Mouse (Mus musculus): ENCODE data around the gene Kcnd3. TPM values are rescaled to one million over a fixed set of nuclear protein-coding genes. Genes with fewer than 3 reads are reported as not detected.
A peak's percentile ranks its signal among the peaks of the same experiment; 100 is the strongest.

Gene Kcnd3
- polyA plus RNA-seq, 1 experiment: 10.4 TPM

GRCm38 (mm10) chr3:105590056-105590672, 138.0 kb downstream of the Kcnd3 start:
- DNase-seq (ENCODE audit: low spot score): no peak

GRCm38 (mm10) chr3:105591766-105592165, 139.6 kb downstream of the Kcnd3 start:
- DNase-seq (ENCODE audit: low spot score): no peak

DNA sequence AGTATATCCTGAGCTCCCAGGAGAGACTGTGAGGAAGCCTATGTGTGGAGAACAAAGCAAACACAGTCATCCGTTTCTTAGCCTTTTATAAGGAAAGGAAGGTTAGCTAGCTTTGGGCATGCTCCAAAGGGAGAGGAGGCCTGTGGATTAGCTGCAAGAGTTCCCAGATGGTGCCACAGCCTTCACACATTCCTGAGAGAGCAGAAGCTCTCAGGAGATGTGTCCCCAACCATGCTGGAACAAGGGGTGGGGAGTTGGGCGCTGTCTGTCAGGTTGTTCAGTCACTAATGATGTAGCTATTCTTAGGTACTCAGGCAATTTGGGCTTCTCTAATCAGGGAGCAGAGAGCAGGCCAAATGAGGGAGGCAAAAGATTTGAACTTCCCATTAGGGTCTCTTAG, 140.1 kb downstream of the Kcnd3 start:
- DNase-seq (ENCODE audit: low spot score): no peak

DNA sequence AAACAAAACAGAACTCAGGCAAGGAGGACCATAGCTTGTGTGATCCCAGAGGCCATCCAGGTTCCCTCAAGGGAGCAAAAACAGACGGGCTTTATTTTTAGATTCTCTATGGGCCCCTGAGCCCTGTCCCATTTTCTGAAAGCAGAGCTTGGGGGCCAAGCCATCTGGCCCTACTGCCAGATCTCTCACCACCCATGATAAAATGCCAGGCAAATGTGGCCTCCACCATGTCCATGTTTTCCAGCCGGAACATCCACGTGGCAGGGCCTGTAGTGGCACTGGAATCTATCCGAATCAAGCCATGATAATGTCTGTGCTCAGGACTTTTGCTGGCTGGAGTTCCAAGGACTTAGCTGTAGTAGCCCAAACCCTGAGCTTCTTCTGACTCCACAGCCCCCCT, 148.4 kb downstream of the Kcnd3 start:
- no peak for DNase-seq (ENCODE audit: low spot score)

DNA sequence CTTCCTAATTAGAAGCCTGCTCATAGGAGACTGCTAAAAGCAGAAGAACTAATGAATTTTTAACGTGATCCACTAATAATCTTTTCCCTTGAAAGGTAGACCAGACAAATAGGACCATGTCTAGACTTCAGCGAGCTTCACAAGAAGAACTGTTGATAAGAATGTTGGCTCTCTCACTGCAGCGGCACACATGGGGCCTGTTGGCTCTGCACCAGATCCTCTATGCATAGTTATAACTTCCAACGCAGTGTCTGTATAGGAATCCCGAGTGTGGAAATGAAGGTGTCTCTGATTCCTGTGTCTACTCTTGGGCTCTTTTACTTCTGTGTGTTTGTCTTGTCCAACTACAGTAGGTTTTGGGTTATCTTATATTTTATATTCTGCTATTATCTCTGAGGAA, 150.8 kb downstream of the Kcnd3 start:
- no peak for DNase-seq (ENCODE audit: low spot score)

DNA sequence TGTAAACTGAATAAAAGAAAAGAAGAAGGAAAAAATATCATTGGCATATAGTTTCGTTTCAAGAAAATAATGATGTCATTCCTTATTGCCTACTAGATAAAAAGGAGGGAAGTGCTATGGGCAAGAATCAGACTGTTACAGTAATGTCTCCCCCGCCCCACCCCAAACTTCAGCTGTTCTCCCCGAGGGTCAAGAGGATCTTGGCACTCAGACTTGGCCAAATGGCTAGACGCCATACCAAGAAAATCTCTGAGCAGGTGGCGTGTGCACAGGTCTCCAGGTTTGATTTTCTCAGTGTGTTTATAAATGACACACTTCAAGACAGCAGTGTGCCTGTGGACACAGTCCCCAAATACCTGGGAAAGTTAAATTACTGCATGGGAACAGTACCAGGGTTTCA, 153.6 kb downstream of the Kcnd3 start:
- no peak for DNase-seq (ENCODE audit: low spot score)

GRCm38 (mm10) chr3:105608857-105609256, 156.7 kb downstream of the Kcnd3 start:
- DNase-seq (ENCODE audit: low spot score): no peak

DNA sequence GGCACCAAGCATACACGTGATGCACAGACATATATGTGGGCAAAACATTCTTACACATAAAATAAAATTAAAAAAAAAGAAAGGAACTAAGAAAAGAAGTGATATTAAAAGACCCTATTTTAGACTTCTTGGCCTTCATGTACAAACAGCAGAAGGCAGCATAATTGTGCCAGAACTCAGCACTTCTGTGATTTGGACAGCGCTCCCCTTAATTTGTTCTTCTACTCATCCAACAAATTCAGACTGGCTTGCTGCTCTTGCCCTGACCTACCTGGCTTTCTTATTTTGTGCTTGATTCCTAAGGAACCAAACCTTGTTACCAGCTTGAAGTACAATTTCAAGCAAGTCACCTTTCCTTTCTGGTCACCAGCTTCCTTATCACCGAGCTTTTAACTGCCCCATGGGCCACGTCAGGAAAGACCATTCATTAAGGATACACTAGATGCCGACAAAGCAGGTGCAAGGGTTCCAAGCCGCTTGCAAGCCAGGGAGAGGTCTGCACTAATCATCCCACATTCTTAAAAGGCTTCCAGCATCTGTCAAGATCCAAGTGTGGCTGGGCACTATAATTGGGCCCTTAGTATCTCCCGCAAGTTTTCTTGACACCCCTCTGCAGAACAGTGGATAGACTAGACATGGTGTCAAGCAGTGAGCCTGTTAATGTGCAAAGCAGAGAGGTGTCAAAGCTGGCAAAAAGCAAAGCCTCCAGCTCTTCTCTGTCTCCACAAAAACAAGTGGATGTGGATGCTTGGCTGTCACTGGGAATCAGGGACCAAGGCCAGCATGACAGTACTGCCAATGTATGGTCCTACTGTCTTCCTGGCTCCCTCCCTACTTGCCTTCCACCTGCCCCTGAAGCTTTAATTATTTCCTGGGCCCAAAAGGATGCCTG, 159.6 kb downstream of the Kcnd3 start:
- peak; percentile 11 for DNase-seq (ENCODE audit: low spot score)

DNA sequence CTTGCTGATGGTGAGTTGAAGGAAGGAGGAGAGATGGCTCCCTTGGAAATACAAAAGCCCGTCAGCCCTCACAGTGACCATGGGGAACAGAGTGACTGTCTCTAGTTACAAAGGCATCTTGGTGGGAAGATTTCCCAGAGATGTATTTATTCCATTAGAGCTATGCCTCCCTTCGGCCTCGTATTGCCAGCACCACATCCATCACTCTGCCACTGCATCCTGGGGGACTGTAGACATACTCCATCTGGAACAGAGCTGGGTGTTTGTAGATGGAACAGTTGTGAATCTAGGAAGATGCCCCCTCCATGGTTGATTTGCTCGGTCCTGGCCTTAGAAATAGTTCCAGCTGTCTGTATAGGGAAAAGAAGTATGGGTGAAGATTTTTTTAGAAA, 160.3 kb downstream of the Kcnd3 start:
- no peak for DNase-seq (ENCODE audit: low spot score)

DNA sequence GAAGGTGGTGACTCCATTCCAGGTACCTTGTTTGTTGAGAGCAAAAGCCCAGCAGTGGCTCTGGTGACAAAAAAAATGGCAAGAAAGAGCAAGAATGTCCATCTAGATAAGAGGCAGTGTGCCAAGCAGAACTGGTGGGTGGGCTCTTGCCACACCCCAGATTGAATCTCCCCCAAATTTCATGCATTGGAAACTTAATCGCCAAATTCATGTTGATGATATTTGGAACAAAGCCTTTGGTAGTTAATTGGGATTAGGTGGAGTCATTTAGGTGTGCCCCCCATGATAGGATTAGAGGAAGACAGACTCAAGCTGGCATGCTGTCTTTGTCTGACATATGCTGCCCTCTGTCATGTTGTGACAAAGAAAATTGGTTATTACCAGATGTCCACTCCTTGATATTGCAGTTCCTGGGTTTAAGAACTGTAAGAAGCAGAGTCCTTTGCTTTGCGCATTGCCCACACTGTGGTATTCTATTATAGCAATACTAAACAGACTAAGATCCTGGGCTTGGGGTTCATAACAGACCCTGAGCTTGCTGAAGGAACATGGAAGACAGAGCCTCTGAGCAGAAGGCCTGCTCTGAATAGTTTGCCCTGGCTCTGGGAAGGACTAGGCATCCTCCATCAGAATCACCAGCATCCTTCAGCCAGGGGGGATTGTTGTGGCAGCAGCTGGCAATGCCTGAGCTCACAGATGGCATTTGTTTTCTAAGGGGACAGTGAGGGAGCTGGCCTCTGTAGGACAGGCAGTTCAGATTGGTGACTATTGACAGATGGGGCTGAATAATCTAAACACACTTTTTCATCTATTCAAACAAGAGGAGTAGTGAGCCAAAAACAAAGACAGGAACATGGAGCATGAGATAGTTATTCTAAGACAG, 165.0 kb downstream of the Kcnd3 start:
- DNase-seq (ENCODE audit: low spot score): no peak

DNA sequence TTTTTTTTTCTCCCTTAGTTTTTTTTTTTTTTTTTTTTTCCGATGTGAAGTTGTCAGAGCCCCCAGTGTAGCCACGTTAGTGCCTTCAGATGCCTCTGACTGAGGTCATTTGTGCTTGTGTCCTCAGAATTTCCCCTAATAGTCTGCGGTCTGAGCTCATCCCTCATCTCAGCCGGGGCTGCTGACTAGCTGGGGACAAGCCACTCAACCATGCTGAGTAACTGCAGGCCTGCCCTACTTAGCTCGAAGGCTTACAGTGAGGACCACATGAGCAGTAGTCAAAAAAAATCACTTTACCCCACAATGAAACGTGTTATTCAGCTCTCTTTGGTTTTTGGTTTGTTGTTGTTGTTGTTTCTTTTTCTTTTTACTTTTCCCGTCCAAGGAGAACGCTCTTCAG, 169.0 kb downstream of the Kcnd3 start:
- no peak for DNase-seq (ENCODE audit: low spot score)

DNA sequence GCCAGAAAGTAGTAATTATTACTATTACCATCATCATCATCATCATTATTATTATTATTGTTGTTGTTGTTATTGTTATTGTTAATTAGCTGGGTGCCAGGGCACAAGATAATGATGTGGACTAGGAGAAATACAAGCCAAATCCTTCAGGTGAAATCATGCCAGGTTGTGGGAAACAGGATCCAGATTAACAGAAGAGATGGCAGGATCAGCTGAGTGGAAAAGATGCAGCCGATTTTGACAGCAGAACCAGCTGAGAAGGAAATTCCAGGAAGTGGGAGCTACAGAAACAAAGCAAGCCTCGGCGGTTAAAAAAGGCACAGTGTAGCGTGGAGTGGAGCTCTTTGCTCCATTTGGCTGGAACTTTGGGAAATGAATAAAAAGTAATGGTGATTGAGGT, 171.0 kb downstream of the Kcnd3 start:
- no peak for DNase-seq (ENCODE audit: low spot score)

DNA sequence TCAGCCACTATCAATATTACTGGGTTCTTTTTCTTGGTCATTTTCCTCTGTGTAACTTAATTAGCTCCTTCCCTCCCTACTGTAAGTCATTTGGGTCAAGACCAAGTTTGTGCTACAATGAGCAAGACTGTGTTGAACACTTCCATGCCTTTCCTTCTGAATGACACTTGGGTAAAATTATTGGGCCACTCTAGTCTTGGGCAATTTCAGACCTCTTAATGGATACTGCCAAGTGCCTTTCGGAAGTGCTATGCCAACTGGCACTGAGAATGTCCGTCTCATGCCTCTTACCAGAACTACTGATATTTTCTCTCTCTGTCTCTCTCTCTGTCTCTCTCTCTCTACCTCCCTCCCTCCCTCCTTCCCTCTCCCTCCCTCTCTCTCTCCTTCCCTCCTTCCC, 173.8 kb downstream of the Kcnd3 start:
- DNase-seq (ENCODE audit: low spot score): no peak

- DNase-seq (ENCODE audit: low spot score): no peak
Measured at GRCm38 (mm10) chr3:105627258-105627657, 175.1 kb downstream of the Kcnd3 start.

- no peak for DNase-seq (ENCODE audit: low spot score)
Measured at GRCm38 (mm10) chr3:105632296-105632695, 180.2 kb downstream of the Kcnd3 start.

DNA sequence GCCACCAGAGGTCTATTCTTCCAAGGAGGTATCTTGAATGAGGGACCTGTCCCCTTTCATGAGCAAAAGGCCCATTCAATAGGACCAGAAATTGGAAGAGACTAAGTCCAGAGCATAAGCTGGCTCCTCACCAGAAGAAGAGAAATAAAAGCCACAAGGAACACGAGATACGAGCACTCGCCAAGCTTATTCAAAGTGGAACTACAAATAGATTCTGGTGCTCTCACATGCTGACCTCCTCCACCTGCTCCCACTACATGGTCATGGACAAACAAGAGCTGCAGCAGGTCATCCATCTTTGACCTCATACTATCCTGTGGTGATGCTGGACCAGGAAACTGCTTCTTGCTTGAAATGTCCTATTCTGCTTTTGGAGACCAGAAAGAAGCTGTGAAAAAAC, 180.9 kb downstream of the Kcnd3 start:
- no peak for DNase-seq (ENCODE audit: low spot score)

GRCm38 (mm10) chr3:105642186-105642585, 190.1 kb downstream of the Kcnd3 start:
- DNase-seq (ENCODE audit: low spot score): no peak

GRCm38 (mm10) chr3:105643566-105643965, 191.4 kb downstream of the Kcnd3 start:
- DNase-seq (ENCODE audit: low spot score): no peak

DNA sequence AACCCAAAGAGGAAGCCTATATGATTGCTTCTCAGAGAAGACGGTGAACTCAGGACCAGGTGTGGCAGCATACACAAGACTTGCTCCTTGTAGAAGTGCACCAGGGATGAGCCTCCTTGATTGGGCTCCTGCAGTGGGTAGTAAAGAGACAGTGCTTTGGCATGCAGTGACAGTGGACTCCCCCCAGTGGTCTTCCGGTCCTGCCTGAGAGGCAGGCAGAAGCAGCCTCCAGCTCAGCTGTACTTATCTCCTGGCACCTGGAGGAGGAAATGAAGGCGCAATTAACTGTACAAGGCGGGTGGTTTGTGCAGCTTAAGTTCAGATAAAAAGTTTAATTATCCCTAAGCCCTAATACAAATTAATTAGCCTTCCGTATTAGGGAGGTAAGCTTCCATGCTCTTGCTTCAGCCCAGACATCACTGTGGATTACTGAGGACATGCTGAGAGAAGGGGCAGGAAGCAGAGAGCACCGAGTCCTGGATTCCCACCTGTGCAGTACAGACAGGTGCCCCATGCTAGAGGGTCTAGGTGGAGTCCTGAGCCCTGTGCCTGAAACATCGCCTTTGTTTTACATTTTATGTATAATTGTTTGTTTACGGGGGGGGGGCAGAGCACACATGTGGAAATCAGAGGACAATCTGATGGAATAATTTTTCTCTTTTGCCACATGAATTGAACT, 196.9 kb downstream of the Kcnd3 start:
- no peak for DNase-seq (ENCODE audit: low spot score)

DNA sequence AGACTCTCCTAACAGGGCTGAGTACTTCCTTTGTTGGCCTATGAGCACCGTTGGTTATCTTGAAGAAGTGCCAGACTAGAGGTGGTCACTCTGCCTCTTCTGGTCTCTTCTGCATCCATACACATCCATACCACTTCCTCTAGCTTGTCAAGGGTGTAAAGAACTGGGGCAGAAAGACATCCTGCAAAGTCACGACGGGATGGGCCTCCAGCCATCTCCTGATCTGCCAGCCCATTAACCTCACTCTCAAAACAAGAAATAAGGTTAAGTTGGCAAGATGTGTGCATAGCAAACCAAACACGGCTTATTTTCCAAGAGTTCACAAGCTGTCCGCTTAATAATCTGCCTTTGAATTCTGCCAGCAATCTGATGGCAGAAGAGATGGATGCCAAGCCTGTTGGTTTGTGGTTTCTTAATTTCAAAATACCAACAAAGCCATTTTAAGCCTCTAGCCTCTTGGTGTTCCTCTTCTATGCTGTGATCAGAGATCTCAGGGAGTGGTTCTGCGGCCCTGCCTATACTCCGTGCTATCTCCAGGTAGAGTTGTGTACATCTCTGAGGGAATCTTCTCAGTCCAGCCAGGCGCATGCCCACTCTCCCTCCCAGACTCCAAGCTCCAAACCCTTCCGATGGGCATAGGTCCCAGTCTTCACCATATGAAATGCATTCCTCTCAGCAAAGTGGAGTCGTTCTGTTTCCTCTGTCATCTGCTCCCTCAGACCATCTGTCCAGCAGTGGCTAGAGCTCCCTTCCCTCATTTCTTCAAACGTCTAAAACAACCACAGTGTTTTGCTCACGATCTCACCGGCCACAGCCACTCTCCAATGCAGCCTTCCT, 201.6 kb downstream of the Kcnd3 start:
- DNase-seq (ENCODE audit: low spot score): no peak

DNA sequence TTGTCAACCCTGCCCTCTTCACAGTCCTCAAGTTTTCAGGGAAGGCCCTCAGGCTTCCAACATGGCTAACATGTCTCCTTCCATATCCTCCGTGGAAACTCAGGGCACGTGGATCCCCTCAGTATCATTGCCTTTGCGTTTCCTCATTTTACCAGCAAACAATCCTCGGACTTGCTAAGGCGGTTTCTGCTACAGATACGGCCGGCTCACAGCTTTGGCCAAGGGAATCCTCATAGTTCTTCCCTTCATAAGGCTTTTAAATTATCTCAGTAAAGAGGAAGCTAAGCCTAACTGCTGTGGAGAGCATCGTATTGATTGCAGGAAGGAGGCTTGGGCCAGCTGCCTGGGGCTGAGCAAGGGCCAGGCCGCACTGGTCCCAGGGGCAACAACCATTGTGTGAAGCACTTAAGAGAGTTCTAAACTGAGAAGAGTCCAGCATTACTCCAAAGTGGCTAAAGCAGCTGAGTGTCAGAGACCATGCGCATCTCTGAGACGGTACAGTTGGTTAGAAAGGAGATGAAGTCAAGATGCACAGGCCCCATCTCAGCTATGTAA, 203.0 kb downstream of the Kcnd3 start:
- no peak for DNase-seq (ENCODE audit: low spot score)
